Mouse (Mus musculus) midbrain, embryonic 10.5 days (tissue): ENCODE measurements around the gene Als2. TPM values are rescaled to one million over a fixed set of nuclear protein-coding genes. Genes with fewer than 3 reads are reported as not detected.

Experiments
- DNase-seq: peaks from one replicate; pipeline ENCODE4 v3.0.0-alpha.2; 2017; ENCODE audit warnings: low spot score
- H3K27ac ChIP-seq: fragments of 300-500 bp; sonication (generic); replicated peaks from 2 replicates; pipeline ENCODE4 v1.5.1; 2016; ENCODE audit warnings: mild to moderate bottlenecking
- H3K27me3 ChIP-seq: fragments of 300-500 bp; sonication (generic); 2 replicates; pipeline ENCODE4 v1.6.1; 2016; ENCODE audit warnings: low read depth, mild to moderate bottlenecking; ENCODE audit not compliant: poor library complexity, severe bottlenecking
- H3K36me3 ChIP-seq: fragments of 300-500 bp; sonication (generic); 2 replicates; pipeline ENCODE4 v1.6.1; 2016; ENCODE audit warnings: mild to moderate bottlenecking, moderate library complexity
- H3K4me1 ChIP-seq: fragments of 300-500 bp; sonication (generic); 2 replicates; pipeline ENCODE4 v1.6.1; 2016
- H3K4me3 ChIP-seq: fragments of 300-500 bp; sonication (generic); 2 replicates; pipeline ENCODE4 v1.5.1; 2016; ENCODE audit warnings: mild to moderate bottlenecking, moderate library complexity
- H3K9me3 ChIP-seq: fragments of 300-500 bp; sonication (generic); replicated peaks from 2 replicates; pipeline ENCODE4 v1.6.1; 2016; ENCODE audit warnings: mild to moderate bottlenecking
- WGBS: fragments of 180-500 bp; shearing (Covaris S2); methylation state at CpG from one replicate; pipeline ENCODE4 v1.1.7; 2016; 5-methylcytosine and 5-hydroxymethylcytosine counted together
- polyA plus RNA-seq: library from polyadenylated mRNA; unstranded; fragments of >200 nt; fragmentation: Nextera tagmentation; extraction: Ambion mirVana; gene quantifications from 2 replicates; pipeline ENCODE4 v1.2.1, GENCODE M21; 2016

Als2 gene
- polyA plus RNA-seq, 1 experiment from 2014 or later = 14.0 TPM

GRCm38 (mm10) chr1:59171875-59172274, 65.2 kb downstream of the Als2 start:
- Histone ChIP-seq H3K27me3 (no peaks in the 10 kb centered on the region), H3K36me3 (peaks cover 34% of the 10 kb centered on the region), H3K4me1 (no peaks in the 10 kb centered on the region), H3K4me3 (no peak overlapping the region), H3K27ac (no peak overlapping the region), H3K9me3 (no peaks in the 10 kb centered on the region; the same call in 1 of the 2 replicates)
- WGBS = 79% methylated on average over 5 of the region's 5 CpGs
- DNase-seq = no peak

- Histone ChIP-seq H3K36me3 (peaks cover 42% of the 10 kb centered on the region), H3K27ac (no peak overlapping the region), H3K4me1 (no peaks in the 10 kb centered on the region), H3K9me3 (no peaks in the 10 kb centered on the region; the same call in 1 of the 2 replicates), H3K27me3 (no peaks in the 10 kb centered on the region), H3K4me3 (no peak overlapping the region)
- DNase-seq = no peak
- WGBS = 77% methylated on average over 8 of the region's 8 CpGs
Observed at GRCm38 (mm10) chr1:59170290-59170689, 66.7 kb downstream of the Als2 start.

- Histone ChIP-seq H3K9me3 (no peaks in the 10 kb centered on the region; the same call in 1 of the 2 replicates), H3K4me3 (no peak overlapping the region), H3K27ac (no peak overlapping the region), H3K27me3 (no peaks in the 10 kb centered on the region), H3K4me1 (no peaks in the 10 kb centered on the region), H3K36me3 (peaks cover 42% of the 10 kb centered on the region)
- DNase-seq = no peak
- 92% methylated on average over 6 of the region's 6 CpGs for WGBS
Observed at GRCm38 (mm10) chr1:59169586-59169985, 67.4 kb downstream of the Als2 start.

- Histone ChIP-seq H3K27ac (no peak overlapping the region), H3K9me3 (no peaks in the 10 kb centered on the region; the same call in 1 of the 2 replicates), H3K36me3 (peaks cover 43% of the 10 kb centered on the region), H3K27me3 (no peaks in the 10 kb centered on the region), H3K4me3 (no peak overlapping the region), H3K4me1 (peaks cover 10% of the 10 kb centered on the region)
- 87% methylated on average over 2 of the region's 2 CpGs for WGBS
- DNase-seq = no peak
Observed at GRCm38 (mm10) chr1:59168556-59168955, 68.5 kb downstream of the Als2 start.

GRCm38 (mm10) chr1:59167654-59168425, 69.2 kb downstream of the Als2 start:
- no peak for DNase-seq
- no peak overlapping the region for H3K4me3 ChIP-seq
- H3K9me3 ChIP-seq = no peaks in the 10 kb centered on the region; the same call in 1 of the 2 replicates
- peaks cover 5% of the 10 kb centered on the region; the same call in 1 of the 2 replicates for H3K27me3 ChIP-seq
- H3K4me1 ChIP-seq = peaks cover 17% of the 10 kb centered on the region
- 87% methylated on average over 4 of the region's 4 CpGs for WGBS
- H3K27ac ChIP-seq = no peak overlapping the region
- peaks cover 49% of the 10 kb centered on the region for H3K36me3 ChIP-seq

- no peak overlapping the region for H3K4me3 ChIP-seq
- peaks cover 44% of the 10 kb centered on the region for H3K36me3 ChIP-seq
- peaks cover 32% of the 10 kb centered on the region for H3K4me1 ChIP-seq
- no peak overlapping the region for H3K27ac ChIP-seq
- peaks cover 12% of the 10 kb centered on the region; the same call in 1 of the 2 replicates for H3K27me3 ChIP-seq
- H3K9me3 ChIP-seq = no peaks in the 10 kb centered on the region; the same call in 1 of the 2 replicates
- DNase-seq = no peak
- WGBS = 95% methylated on average over 9 of the region's 9 CpGs
Observed at GRCm38 (mm10) chr1:59166232-59166905, 70.7 kb downstream of the Als2 start.

- 22% methylated on average over 5 of the region's 5 CpGs for WGBS
- Histone ChIP-seq H3K4me1 (peaks cover 34% of the 10 kb centered on the region), H3K36me3 (peaks cover 34% of the 10 kb centered on the region), H3K27ac (no peak overlapping the region), H3K9me3 (no peaks in the 10 kb centered on the region; the same call in 1 of the 2 replicates), H3K27me3 (peaks cover 12% of the 10 kb centered on the region; the same call in 1 of the 2 replicates), H3K4me3 (no peak overlapping the region)
- no peak for DNase-seq
Observed at GRCm38 (mm10) chr1:59163918-59164317, 73.1 kb downstream of the Als2 start.

- Histone ChIP-seq H3K4me1 (peaks cover 34% of the 10 kb centered on the region), H3K9me3 (no peaks in the 10 kb centered on the region; the same call in 1 of the 2 replicates), H3K4me3 (no peak within 1 kb of the TSS), H3K27me3 (peaks cover 12% of the 10 kb centered on the region; the same call in 1 of the 2 replicates), H3K27ac (peak within 1 kb of the TSS; percentile 38; the same call in 1 of the 2 replicates), H3K36me3 (peaks cover 31% of the 10 kb centered on the region)
- no peak for DNase-seq
- WGBS = 28% methylated on average over 12 of the region's 12 CpGs
Observed at GRCm38 (mm10) chr1:59163030-59163461, 74.0 kb downstream of the Als2 start, which contains the start of gene Mpp4. Gene Mpp4, minus strand, starts transcription at chr1:59163389.

GRCm38 (mm10) chr1:59162309-59163024, 74.6 kb downstream of the Als2 start:
- Histone ChIP-seq H3K9me3 (no peaks in the 10 kb centered on the region; the same call in 1 of the 2 replicates), H3K27ac (no peak overlapping the region), H3K4me1 (peaks cover 34% of the 10 kb centered on the region), H3K36me3 (peaks cover 25% of the 10 kb centered on the region), H3K27me3 (peaks cover 12% of the 10 kb centered on the region; the same call in 1 of the 2 replicates), H3K4me3 (no peak overlapping the region)
- 26% methylated on average over 8 of the region's 8 CpGs for WGBS
- DNase-seq = no peak

- Histone ChIP-seq H3K4me1 (peaks cover 34% of the 10 kb centered on the region), H3K4me3 (no peak overlapping the region), H3K9me3 (no peaks in the 10 kb centered on the region), H3K27me3 (peaks cover 12% of the 10 kb centered on the region; the same call in 1 of the 2 replicates), H3K36me3 (peaks cover 14% of the 10 kb centered on the region), H3K27ac (no peak overlapping the region)
- no peak for DNase-seq
- WGBS = 66% methylated on average over 6 of the region's 6 CpGs
Observed at GRCm38 (mm10) chr1:59161396-59161795, 75.6 kb downstream of the Als2 start.

GRCm38 (mm10) chr1:59160871-59161270, 76.2 kb downstream of the Als2 start:
- 84% methylated on average over 6 of the region's 6 CpGs for WGBS
- Histone ChIP-seq H3K4me1 (peaks cover 34% of the 10 kb centered on the region), H3K4me3 (no peak overlapping the region), H3K27me3 (peaks cover 12% of the 10 kb centered on the region; the same call in 1 of the 2 replicates), H3K9me3 (no peaks in the 10 kb centered on the region), H3K36me3 (peaks cover 9% of the 10 kb centered on the region), H3K27ac (no peak overlapping the region)
- no peak for DNase-seq

- Histone ChIP-seq H3K27me3 (peaks cover 12% of the 10 kb centered on the region; the same call in 1 of the 2 replicates), H3K36me3 (peaks cover 7% of the 10 kb centered on the region), H3K4me1 (peaks cover 30% of the 10 kb centered on the region), H3K4me3 (no peak overlapping the region), H3K27ac (no peak overlapping the region), H3K9me3 (no peaks in the 10 kb centered on the region)
- no peak for DNase-seq
- WGBS = 90% methylated on average over 3 of the region's 3 CpGs
Observed at GRCm38 (mm10) chr1:59159136-59159535, 77.9 kb downstream of the Als2 start.
